Mouse (Mus musculus) gastrocnemius, postnatal 14 days (tissue): ENCODE measurements around the gene Ssty2. TPM values are rescaled to one million over a fixed set of nuclear protein-coding genes. Genes with fewer than 3 reads are reported as not detected.
"Not testable (repeated sequence)": the region's sequence is repeated elsewhere in the genome, so short reads cannot be mapped to it uniquely, and the experiment has no call there.

Source experiments
- DNase-seq: peaks from one replicate; pipeline ENCODE4 v3.0.0; 2021; ENCODE audit warnings: mixed read lengths
- intact Hi-C: fragments of 180-260 bp; cut with DNase I; formaldehyde crosslinking; loops from one replicate; pipeline ENCODE4 v1.15.1; 2025; ENCODE audit warnings: low total_unique reads
- long read RNA-seq, 2 experiments: library from polyadenylated mRNA; stranded (forward); transcript quantifications; one replicate each; pipeline ENCODE4 v2.0.0; 2021
- total RNA-seq, 2 experiments: library from RNA; stranded (reverse); gene quantifications; 2 replicates each; pipeline ENCODE4 v1.2.3; 2021

Ssty2 gene
- total RNA-seq: not detected
- long read RNA-seq, experiment 1: 0 reads
- long read RNA-seq, experiment 2: 0 reads

- DNase-seq, intact Hi-C loops: not testable (repeated sequence)
Observed at GRCm38 (mm10) chrY:67047972-67048371, at the start of gene Ssty2. TSS of gene Ssty2 (minus strand) at chrY:67048072.
